Mouse (Mus musculus): ENCODE measurements at regions not wholly inside any gene's neighbourhood (a gene's known extent, or its start where the extent isn't known, plus 50 kb on each side); places are given as distances from the start of the nearest gene placed in this dataset.

- H3K4me1 ChIP-seq (replicated peaks; ENCODE audit: low read depth, low read length): peaks cover 17% of the 10 kb centered on the region
- H3K4me3 ChIP-seq (replicated peaks; ENCODE audit: low read length): no peak overlapping the region
- H3K36me3 ChIP-seq (ENCODE audit: insufficient read depth, low read length): no peaks in the 10 kb centered on the region
- H3K9me3 ChIP-seq (ENCODE audit: low read length): no peaks in the 10 kb centered on the region
- TF ChIP-seq CTCF (conservative IDR thresholded peaks at IDR 0.05; ENCODE audit: low read length): no peak
- TF ChIP-seq NANOG (IDR thresholded peaks at IDR 0.05; ENCODE audit: borderline replicate concordance, low read length): no peak
- no peak for TF ChIP-seq POU5F1 (IDR thresholded peaks at IDR 0.05; ENCODE audit: borderline replicate concordance, low read length)
- H3K27me3 ChIP-seq (ENCODE audit: insufficient read depth, low read length): no peaks in the 10 kb centered on the region
These were observed 117.4 kb upstream of the Med14 start for GRCm38 (mm10) chrX:12879233-12879632.

- no peaks in the 10 kb centered on the region for H3K9me3 ChIP-seq (ENCODE audit: low read length)
- H3K36me3 ChIP-seq (ENCODE audit: insufficient read depth, low read length): no peaks in the 10 kb centered on the region
- no peak overlapping the region for H3K4me3 ChIP-seq (replicated peaks; ENCODE audit: low read length)
- no peaks in the 10 kb centered on the region for H3K27me3 ChIP-seq (ENCODE audit: insufficient read depth, low read length)
- TF ChIP-seq POU5F1 (IDR thresholded peaks at IDR 0.05; ENCODE audit: borderline replicate concordance, low read length) (no peak), NANOG (IDR thresholded peaks at IDR 0.05; ENCODE audit: borderline replicate concordance, low read length) (no peak), CTCF (conservative IDR thresholded peaks at IDR 0.05; ENCODE audit: low read length) (no peak)
- peaks cover 23% of the 10 kb centered on the region for H3K4me1 ChIP-seq (replicated peaks; ENCODE audit: low read depth, low read length)
These were observed 115.6 kb upstream of the Med14 start for GRCm38 (mm10) chrX:12877506-12877905.

- Histone ChIP-seq H3K4me1 (replicated peaks; ENCODE audit: low read depth, low read length) (peaks cover 23% of the 10 kb centered on the region), H3K36me3 (ENCODE audit: insufficient read depth, low read length) (no peaks in the 10 kb centered on the region), H3K27me3 (ENCODE audit: insufficient read depth, low read length) (no peaks in the 10 kb centered on the region), H3K9me3 (ENCODE audit: low read length) (no peaks in the 10 kb centered on the region), H3K4me3 (replicated peaks; ENCODE audit: low read length) (peak overlapping the region; percentile 60)
- TF ChIP-seq NANOG (IDR thresholded peaks at IDR 0.05; ENCODE audit: borderline replicate concordance, low read length): no peak
- TF ChIP-seq CTCF (conservative IDR thresholded peaks at IDR 0.05; ENCODE audit: low read length): peak; percentile 64
These were observed 111.8 kb upstream of the Med14 start for GRCm38 (mm10) chrX:12873698-12874144.

- peaks cover 22% of the 10 kb centered on the region for H3K4me1 ChIP-seq (replicated peaks; ENCODE audit: low read depth, low read length)
- no peaks in the 10 kb centered on the region for H3K9me3 ChIP-seq (ENCODE audit: low read length)
- H3K4me3 ChIP-seq (replicated peaks; ENCODE audit: low read length): peak overlapping the region; percentile 60
- TF ChIP-seq CTCF (conservative IDR thresholded peaks at IDR 0.05; ENCODE audit: low read length) (no peak), NANOG (IDR thresholded peaks at IDR 0.05; ENCODE audit: borderline replicate concordance, low read length) (no peak), POU5F1 (IDR thresholded peaks at IDR 0.05; ENCODE audit: borderline replicate concordance, low read length) (no peak)
- H3K36me3 ChIP-seq (ENCODE audit: insufficient read depth, low read length): no peaks in the 10 kb centered on the region
- H3K27me3 ChIP-seq (ENCODE audit: insufficient read depth, low read length): no peaks in the 10 kb centered on the region
These were observed 111.4 kb upstream of the Med14 start for GRCm38 (mm10) chrX:12873230-12873629.

- no peak overlapping the region for H3K4me3 ChIP-seq (replicated peaks; ENCODE audit: low read length)
These were observed 105.1 kb upstream of the Med14 start for GRCm38 (mm10) chrX:12866885-12867498.

GRCm38 (mm10) chrX:12866176-12866575 is 104.3 kb upstream of the Med14 start:
- no peaks in the 10 kb centered on the region for H3K9me3 ChIP-seq (ENCODE audit: low read length)
- TF ChIP-seq CTCF (conservative IDR thresholded peaks at IDR 0.05; ENCODE audit: low read length) (no peak), POU5F1 (IDR thresholded peaks at IDR 0.05; ENCODE audit: borderline replicate concordance, low read length) (no peak), NANOG (IDR thresholded peaks at IDR 0.05; ENCODE audit: borderline replicate concordance, low read length) (no peak)
- H3K4me1 ChIP-seq (replicated peaks; ENCODE audit: low read depth, low read length): peaks cover 4% of the 10 kb centered on the region; the same call in 1 of the 2 replicates
- H3K4me3 ChIP-seq (replicated peaks; ENCODE audit: low read length): no peak overlapping the region
- H3K36me3 ChIP-seq (ENCODE audit: insufficient read depth, low read length): no peaks in the 10 kb centered on the region
- no peaks in the 10 kb centered on the region for H3K27me3 ChIP-seq (ENCODE audit: insufficient read depth, low read length)

More at GRCm38 (mm10) chrX:12866885-12867498, 105.1 kb upstream of the Med14 start:
- peaks cover 4% of the 10 kb centered on the region; the same call in 1 of the 2 replicates for H3K4me1 ChIP-seq (replicated peaks; ENCODE audit: low read depth, low read length)
- no peaks in the 10 kb centered on the region for H3K27me3 ChIP-seq (ENCODE audit: insufficient read depth, low read length)
- H3K9me3 ChIP-seq (ENCODE audit: low read length): no peaks in the 10 kb centered on the region
- H3K36me3 ChIP-seq (ENCODE audit: insufficient read depth, low read length): no peaks in the 10 kb centered on the region
- no peak for TF ChIP-seq CTCF (conservative IDR thresholded peaks at IDR 0.05; ENCODE audit: low read length)
- no peak for TF ChIP-seq NANOG (IDR thresholded peaks at IDR 0.05; ENCODE audit: borderline replicate concordance, low read length)
- TF ChIP-seq POU5F1 (IDR thresholded peaks at IDR 0.05; ENCODE audit: borderline replicate concordance, low read length): no peak

- Histone ChIP-seq H3K27me3 (ENCODE audit: insufficient read depth, low read length) (no peaks in the 10 kb centered on the region), H3K9me3 (ENCODE audit: low read length) (peaks cover 9% of the 10 kb centered on the region; the same call in 1 of the 2 replicates)
- TF ChIP-seq POU5F1 (IDR thresholded peaks at IDR 0.05; ENCODE audit: borderline replicate concordance, low read length) (no peak), NANOG (IDR thresholded peaks at IDR 0.05; ENCODE audit: borderline replicate concordance, low read length) (no peak), CTCF (conservative IDR thresholded peaks at IDR 0.05; ENCODE audit: low read length) (no peak)
These were observed 98.3 kb upstream of the Med14 start for GRCm38 (mm10) chrX:12860168-12860567.

GRCm38 (mm10) chrX:12858757-12859156 is 96.9 kb upstream of the Med14 start:
- TF ChIP-seq POU5F1 (IDR thresholded peaks at IDR 0.05; ENCODE audit: borderline replicate concordance, low read length) (no peak), NANOG (IDR thresholded peaks at IDR 0.05; ENCODE audit: borderline replicate concordance, low read length) (no peak), CTCF (conservative IDR thresholded peaks at IDR 0.05; ENCODE audit: low read length) (no peak)
- Histone ChIP-seq H3K36me3 (ENCODE audit: insufficient read depth, low read length) (no peaks in the 10 kb centered on the region), H3K4me1 (replicated peaks; ENCODE audit: low read depth, low read length) (peaks cover 22% of the 10 kb centered on the region), H3K9me3 (ENCODE audit: low read length) (peaks cover 9% of the 10 kb centered on the region; the same call in 1 of the 2 replicates), H3K27me3 (ENCODE audit: insufficient read depth, low read length) (no peaks in the 10 kb centered on the region), H3K4me3 (replicated peaks; ENCODE audit: low read length) (peak overlapping the region; percentile 56; the same call in 1 of the 2 replicates)

More at GRCm38 (mm10) chrX:12860168-12860567, 98.3 kb upstream of the Med14 start:
- Histone ChIP-seq H3K36me3 (ENCODE audit: insufficient read depth, low read length) (no peaks in the 10 kb centered on the region), H3K4me3 (replicated peaks; ENCODE audit: low read length) (no peak overlapping the region), H3K4me1 (replicated peaks; ENCODE audit: low read depth, low read length) (peaks cover 22% of the 10 kb centered on the region)

Measured in E14TG2a.4 (cell line).